Mouse (Mus musculus) limb, embryonic 13.5 days (tissue): ENCODE measurements around the gene Gm10447. TPM values are rescaled to one million over a fixed set of nuclear protein-coding genes. Genes with fewer than 3 reads are reported as not detected.
A peak's percentile ranks its signal among the peaks of the same experiment; 100 is the strongest.
"Not testable (repeated sequence)": the region's sequence is repeated elsewhere in the genome, so short reads cannot be mapped to it uniquely, and the experiment has no call there.

Experiments
- ATAC-seq: fragments of 200-750 bp; cut with Nextera tagmentation; 2 replicates; pipeline ENCODE4 v1.8.0; 2017; ENCODE audit warnings: low read depth, moderate number of reproducible peaks, moderate TSS enrichment; ENCODE audit not compliant: low FRiP score
- H3K27ac ChIP-seq: fragments of 300-500 bp; sonication (generic); 2 replicates; pipeline ENCODE4 v1.5.1; 2015; ENCODE audit warnings: inconsistent platforms, mild to moderate bottlenecking, moderate library complexity
- H3K27me3 ChIP-seq: fragments of 300-500 bp; sonication (generic); 2 replicates; pipeline ENCODE4 v1.6.1; 2015; ENCODE audit warnings: mild to moderate bottlenecking, inconsistent platforms
- H3K36me3 ChIP-seq: fragments of 300-500 bp; sonication (generic); 2 replicates; pipeline ENCODE4 v1.6.1; 2015; ENCODE audit warnings: inconsistent platforms, mild to moderate bottlenecking, moderate library complexity
- H3K4me1 ChIP-seq: fragments of 300-500 bp; sonication (generic); 2 replicates; pipeline ENCODE4 v1.6.1; 2015; ENCODE audit warnings: inconsistent platforms
- H3K4me2 ChIP-seq: fragments of 300-500 bp; sonication (generic); replicated peaks from 2 replicates; pipeline ENCODE4 v1.6.1; 2015; ENCODE audit warnings: inconsistent platforms, mild to moderate bottlenecking, moderate library complexity
- H3K4me3 ChIP-seq: fragments of 300-500 bp; sonication (generic); 2 replicates; pipeline ENCODE4 v1.5.1; 2015; ENCODE audit warnings: moderate library complexity, mild to moderate bottlenecking, inconsistent platforms
- H3K9ac ChIP-seq: fragments of 300-500 bp; sonication (generic); 2 replicates; pipeline ENCODE4 v1.6.1; 2015; ENCODE audit warnings: mild to moderate bottlenecking, inconsistent platforms
- H3K9me3 ChIP-seq: fragments of 300-500 bp; sonication (generic); 2 replicates; pipeline ENCODE4 v1.6.1; 2016; ENCODE audit warnings: inconsistent platforms
- WGBS: fragments of 180-500 bp; shearing (Covaris S2); methylation state at CpG from one replicate; pipeline ENCODE4 v1.1.7; 2015; 5-methylcytosine and 5-hydroxymethylcytosine counted together
- polyA plus RNA-seq: library from polyadenylated mRNA; unstranded; fragments of >200 nt; fragmentation: Nextera tagmentation; extraction: Ambion mirVana; gene quantifications from 2 replicates; pipeline ENCODE4 v1.2.1, GENCODE M21; 2015

Gene Gm10447
- polyA plus RNA-seq, 1 experiment from 2014 or later: 0.29 TPM

- H3K27ac ChIP-seq: peak overlapping the region; percentile 61
- H3K27me3 ChIP-seq: no peaks in the 10 kb centered on the region
- H3K36me3 ChIP-seq: peaks cover 15% of the 10 kb centered on the region
- 16% methylated on average over 9 of the region's 9 CpGs for WGBS
- peaks cover 14% of the 10 kb centered on the region for H3K4me1 ChIP-seq
- H3K9me3 ChIP-seq: no peaks in the 10 kb centered on the region
- H3K4me3 ChIP-seq: peak overlapping the region; percentile 97
- peak; percentile 35; the same call in 1 of the 2 replicates for ATAC-seq
- peak overlapping the region; percentile 91 for H3K4me2 ChIP-seq
- peak overlapping the region; percentile 8; the same call in 1 of the 2 replicates for H3K9ac ChIP-seq
Observed at GRCm38 (mm10) chr11:53431347-53432056, 25.4 kb downstream of the Gm10447 start.

GRCm38 (mm10) chr11:53430670-53431346 is 26.1 kb downstream of the Gm10447 start, which contains the start of the genes Uqcrq and Gdf9:
Uqcrq (minus strand) TSS chr11:53430831.
Gdf9 (plus strand) TSS chr11:53431023.
- no peaks in the 10 kb centered on the region for H3K9me3 ChIP-seq
- H3K4me2 ChIP-seq: peak within 1 kb of the TSS; percentile 91
- ATAC-seq: peak; percentile 96
- peak within 1 kb of the TSS; percentile 61 for H3K27ac ChIP-seq
- under 1% methylated on average over 44 of the region's 44 CpGs for WGBS
- peaks cover 14% of the 10 kb centered on the region for H3K4me1 ChIP-seq
- peaks cover 15% of the 10 kb centered on the region for H3K36me3 ChIP-seq
- peak within 1 kb of the TSS; percentile 96 for H3K9ac ChIP-seq
- H3K4me3 ChIP-seq: peak within 1 kb of the TSS; percentile 97
- H3K27me3 ChIP-seq: no peaks in the 10 kb centered on the region

- H3K36me3 ChIP-seq: peaks cover 15% of the 10 kb centered on the region
- under 1% methylated on average over 34 of the region's 34 CpGs for WGBS
- ATAC-seq: peak; percentile 52; the same call in 1 of the 2 replicates
- no peaks in the 10 kb centered on the region for H3K27me3 ChIP-seq
- no peaks in the 10 kb centered on the region for H3K9me3 ChIP-seq
- H3K4me3 ChIP-seq: peak overlapping the region; percentile 97
- H3K4me1 ChIP-seq: peaks cover 14% of the 10 kb centered on the region
- H3K4me2 ChIP-seq: peak overlapping the region; percentile 91
- peak overlapping the region; percentile 96 for H3K9ac ChIP-seq
- peak overlapping the region; percentile 61 for H3K27ac ChIP-seq
Observed at GRCm38 (mm10) chr11:53430300-53430669, 26.6 kb downstream of the Gm10447 start.

- no peak for ATAC-seq
- Histone ChIP-seq H3K9ac (no peak overlapping the region), H3K27ac (no peak overlapping the region), H3K36me3 (peaks cover 15% of the 10 kb centered on the region), H3K4me3 (peak overlapping the region; percentile 97; the same call in 1 of the 2 replicates), H3K9me3 (no peaks in the 10 kb centered on the region), H3K27me3 (no peaks in the 10 kb centered on the region), H3K4me1 (peaks cover 14% of the 10 kb centered on the region), H3K4me2 (peak overlapping the region; percentile 91)
Observed at GRCm38 (mm10) chr11:53429182-53429581, 27.7 kb downstream of the Gm10447 start.

GRCm38 (mm10) chr11:53428716-53429057 is 28.2 kb downstream of the Gm10447 start:
- Histone ChIP-seq H3K4me1 (peaks cover 14% of the 10 kb centered on the region), H3K4me3 (no peak overlapping the region), H3K27ac (no peak overlapping the region), H3K4me2 (no peak overlapping the region), H3K9ac (no peak overlapping the region), H3K27me3 (no peaks in the 10 kb centered on the region), H3K36me3 (peaks cover 15% of the 10 kb centered on the region), H3K9me3 (no peaks in the 10 kb centered on the region)
- ATAC-seq: no peak
- 94% methylated on average over 5 of the region's 5 CpGs for WGBS

- Histone ChIP-seq H3K27ac (no peak overlapping the region), H3K4me2 (no peak overlapping the region), H3K27me3 (no peaks in the 10 kb centered on the region), H3K9me3 (no peaks in the 10 kb centered on the region), H3K9ac (no peak overlapping the region), H3K4me3 (no peak overlapping the region), H3K4me1 (peaks cover 14% of the 10 kb centered on the region), H3K36me3 (peaks cover 15% of the 10 kb centered on the region)
- ATAC-seq: no peak
- 85% methylated on average over 3 of the region's 3 CpGs for WGBS
Observed at GRCm38 (mm10) chr11:53427993-53428715, 28.8 kb downstream of the Gm10447 start.

GRCm38 (mm10) chr11:53426914-53427313 is 30.0 kb downstream of the Gm10447 start:
- not testable (repeated sequence) for H3K27ac ChIP-seq, ATAC-seq, H3K27me3 ChIP-seq, H3K9me3 ChIP-seq, H3K4me3 ChIP-seq, H3K9ac ChIP-seq, H3K4me2 ChIP-seq
- WGBS: 72% methylated on average over 3 of the region's 3 CpGs
- peaks cover 14% of the 10 kb centered on the region for H3K4me1 ChIP-seq
- H3K36me3 ChIP-seq: peaks cover 18% of the 10 kb centered on the region

- no peak for ATAC-seq
- WGBS: 84% methylated on average over 6 of the region's 6 CpGs
- Histone ChIP-seq H3K4me2 (no peak overlapping the region), H3K27me3 (no peaks in the 10 kb centered on the region), H3K4me3 (no peak overlapping the region), H3K4me1 (peaks cover 10% of the 10 kb centered on the region), H3K9me3 (no peaks in the 10 kb centered on the region), H3K36me3 (peaks cover 27% of the 10 kb centered on the region), H3K9ac (no peak overlapping the region), H3K27ac (no peak overlapping the region)
Observed at GRCm38 (mm10) chr11:53425711-53426255, 31.1 kb downstream of the Gm10447 start.

GRCm38 (mm10) chr11:53425251-53425650 is 31.7 kb downstream of the Gm10447 start:
- 76% methylated on average over 3 of the region's 3 CpGs for WGBS
- Histone ChIP-seq H3K36me3 (peaks cover 31% of the 10 kb centered on the region), H3K4me2 (no peak overlapping the region), H3K4me3 (no peak overlapping the region), H3K9me3 (no peaks in the 10 kb centered on the region), H3K4me1 (peaks cover 10% of the 10 kb centered on the region), H3K27ac (no peak overlapping the region), H3K9ac (no peak overlapping the region), H3K27me3 (no peaks in the 10 kb centered on the region)
- no peak for ATAC-seq

GRCm38 (mm10) chr11:53424826-53425225 is 32.1 kb downstream of the Gm10447 start:
- WGBS: 83% methylated on average over 2 of the region's 2 CpGs
- Histone ChIP-seq H3K27ac (no peak overlapping the region), H3K27me3 (no peaks in the 10 kb centered on the region), H3K9ac (no peak overlapping the region), H3K9me3 (no peaks in the 10 kb centered on the region), H3K36me3 (peaks cover 35% of the 10 kb centered on the region), H3K4me3 (no peak overlapping the region), H3K4me2 (no peak overlapping the region), H3K4me1 (peaks cover 6% of the 10 kb centered on the region)
- no peak for ATAC-seq

- 84% methylated on average over 4 of the region's 4 CpGs for WGBS
- Histone ChIP-seq H3K36me3 (peaks cover 37% of the 10 kb centered on the region), H3K27ac (no peak within 1 kb of the TSS), H3K4me3 (no peak within 1 kb of the TSS), H3K9ac (no peak within 1 kb of the TSS), H3K27me3 (no peaks in the 10 kb centered on the region), H3K4me2 (no peak within 1 kb of the TSS), H3K4me1 (no peaks in the 10 kb centered on the region), H3K9me3 (no peaks in the 10 kb centered on the region)
- no peak for ATAC-seq
Observed at GRCm38 (mm10) chr11:53423036-53423435, 33.9 kb downstream of the Gm10447 start, which contains the start of gene Leap2. Leap2 (minus strand) TSS chr11:53423170.

GRCm38 (mm10) chr11:53418048-53418447 is 38.9 kb downstream of the Gm10447 start:
- ATAC-seq: no peak
- H3K27me3 ChIP-seq: no peaks in the 10 kb centered on the region
- no peaks in the 10 kb centered on the region for H3K9me3 ChIP-seq
- H3K4me1 ChIP-seq: no peaks in the 10 kb centered on the region
- H3K27ac ChIP-seq: no peak overlapping the region
- no peak overlapping the region for H3K4me2 ChIP-seq
- peaks cover 79% of the 10 kb centered on the region for H3K36me3 ChIP-seq
- H3K9ac ChIP-seq: no peak overlapping the region
- no peak overlapping the region for H3K4me3 ChIP-seq
